Mouse (Mus musculus) liver, embryonic 14.5 days (tissue): ENCODE measurements around the gene Rhbg.
"Not testable (repeated sequence)": the region's sequence is repeated elsewhere in the genome, so short reads cannot be mapped to it uniquely, and the experiment has no call there.

ENCODE experiments used
- CTCF ChIP-seq: IDR thresholded peaks from 2 replicates; pipeline ENCODE4 v1.5.1; 2016; ENCODE audit warnings: antibody characterized with exemption, low read depth, control low read depth
- EP300 ChIP-seq: IDR thresholded peaks from 2 replicates; pipeline ENCODE4 v1.6.1; 2016; ENCODE audit warnings: antibody characterized with exemption, low read depth

DNA sequence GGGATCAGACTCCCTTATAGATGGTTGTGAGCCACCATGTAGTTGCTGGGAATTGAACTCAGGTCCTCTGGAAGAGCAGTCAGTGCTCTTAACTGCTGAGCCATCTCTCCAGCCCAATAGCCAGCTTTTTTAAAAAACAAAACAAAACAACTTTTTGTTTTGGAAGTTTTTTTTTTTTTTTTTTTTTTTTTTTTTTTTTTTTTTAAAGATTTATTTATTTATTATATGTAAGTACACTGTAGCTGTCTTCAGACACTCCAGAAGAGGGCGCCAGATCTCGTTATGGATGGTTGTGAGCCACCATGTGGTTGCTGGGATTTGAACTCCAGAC is 31.0 kb upstream of the Rhbg start:
- not testable (repeated sequence) for TF ChIP-seq CTCF, EP300
